Mouse (Mus musculus) left cerebral cortex, postnatal 25 days (tissue): Measurements from ENCODE around the gene Taar7a. TPM values are rescaled to one million over a fixed set of nuclear protein-coding genes. Genes with fewer than 3 reads are reported as not detected.

Source experiments
- DNase-seq, 2 experiments: peaks; one replicate each; pipeline ENCODE4 v3.0.0; 2022; ENCODE audit warnings: low spot score in 2 of 2, mixed read lengths in 1 of 2
- intact Hi-C: fragments of 180-260 bp; cut with DNase I; formaldehyde crosslinking; loops from one replicate; pipeline ENCODE4 v1.15.1; 2025
- total RNA-seq, 2 experiments: library from RNA; stranded (reverse); gene quantifications; 2 replicates each; pipeline ENCODE4 v1.2.3; 2021

The Taar7a gene
- total RNA-seq: not detected

DNA sequence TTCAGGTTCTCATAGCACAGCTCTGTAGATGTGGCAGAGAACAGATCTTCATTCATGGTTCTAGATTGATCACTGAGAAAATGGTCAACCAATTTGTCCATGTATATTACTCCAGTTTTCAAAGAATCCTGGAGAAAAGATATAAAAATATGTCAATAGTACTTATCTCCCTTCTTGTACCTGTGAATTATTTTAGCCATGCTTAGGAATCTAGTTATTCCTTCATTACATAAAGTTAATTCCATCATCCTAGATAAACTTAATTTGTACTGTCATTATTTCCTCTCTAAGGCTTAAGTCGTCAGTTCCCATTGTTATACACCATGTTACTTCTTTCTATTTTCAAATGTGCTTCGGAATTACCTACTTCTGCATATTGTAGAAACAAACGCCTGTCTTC, at the start of gene Taar7a:
Taar7a (minus strand) TSS at position 101 of the 400 bp plus-strand sequence.
- DNase-seq: no peak

DNA sequence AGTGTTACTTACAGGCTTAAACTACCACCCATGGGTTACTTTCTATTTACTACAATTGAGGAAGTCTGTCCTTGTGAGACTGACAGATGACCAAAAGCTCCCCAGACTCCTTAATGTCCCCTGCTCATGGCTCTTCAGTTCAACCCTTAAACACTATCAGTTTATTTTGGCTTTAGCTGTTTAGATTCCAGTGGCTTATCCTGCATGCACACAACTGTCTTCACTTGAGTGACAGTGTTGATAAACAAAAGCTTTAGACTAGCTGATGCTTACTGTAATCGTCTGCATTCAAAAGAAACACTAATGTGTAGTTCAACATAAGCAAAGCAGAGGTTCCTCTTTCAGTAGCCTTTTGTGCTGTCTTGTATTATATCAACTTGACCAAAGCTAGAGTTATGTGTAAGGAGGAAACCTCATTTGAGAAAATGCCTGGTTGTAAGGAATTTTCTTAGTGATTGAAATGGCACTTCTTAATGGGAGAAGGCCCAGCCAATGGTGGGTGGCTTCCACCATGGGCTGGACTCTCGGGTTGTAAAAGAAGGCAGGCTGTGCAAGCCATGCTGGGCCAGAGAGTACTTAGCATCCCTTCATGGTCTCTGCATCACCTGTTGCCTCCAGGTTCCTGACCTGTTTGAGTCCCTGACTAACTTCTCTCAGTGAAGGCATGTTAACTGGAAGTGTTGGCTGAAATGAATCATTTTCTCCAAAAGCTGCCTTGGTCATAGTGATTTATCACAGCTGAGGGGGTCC, 47.0 kb upstream of the Taar7a start:
- no peak for DNase-seq
- intact Hi-C loops: no loop called here

More for the DNA sequence above, at the start of gene Taar7a:
- intact Hi-C loops: no loop called here

DNA sequence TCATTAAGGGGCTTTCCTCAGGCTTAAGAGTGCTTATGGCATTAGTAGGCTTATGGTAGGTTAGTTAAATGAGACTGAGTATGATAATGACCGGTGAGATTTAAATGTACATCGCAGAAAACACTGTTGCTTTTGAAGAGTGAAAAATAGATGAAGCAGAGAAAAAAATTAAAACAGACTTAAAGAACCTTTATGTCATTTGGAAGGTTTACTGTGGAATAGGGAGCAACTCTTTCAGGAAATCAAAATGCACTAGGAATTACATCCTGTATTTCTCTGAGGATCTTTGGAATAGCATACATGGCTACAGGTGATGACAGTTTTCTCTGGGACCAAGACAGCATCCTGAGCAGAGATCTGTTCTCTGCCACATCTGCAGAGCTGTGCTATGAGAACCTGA, 44.0 kb upstream of the Taar7a start, which contains the start of gene Taar7e:
Taar7e (plus strand) TSS at position 301 of the 400 bp plus-strand sequence.
- intact Hi-C loops: no loop called here

DNA sequence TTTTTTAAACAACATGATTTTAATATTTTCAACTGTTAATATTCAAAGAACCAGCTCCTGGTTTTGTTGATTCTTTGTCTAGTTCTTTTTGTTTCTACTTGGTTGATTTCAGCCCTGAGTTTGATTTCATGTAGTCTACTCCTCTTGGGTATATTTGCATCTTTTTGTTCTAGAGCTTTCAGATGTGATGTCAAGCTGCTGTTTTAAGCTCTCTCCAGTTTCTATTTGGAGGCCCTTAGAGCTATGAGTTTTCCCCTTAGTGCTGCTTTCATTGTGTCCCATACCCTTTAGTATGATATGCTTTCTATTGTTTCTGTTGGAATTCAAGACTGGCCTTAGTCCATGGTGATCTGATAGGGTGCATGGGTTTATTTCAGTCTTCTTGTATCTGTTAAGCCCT, 38.1 kb upstream of the Taar7a start:
- no peak for DNase-seq
- intact Hi-C loops: no loop called here

More for the DNA sequence above, 44.0 kb upstream of the Taar7a start, which contains the start of gene Taar7e:
- no peak for DNase-seq

DNA sequence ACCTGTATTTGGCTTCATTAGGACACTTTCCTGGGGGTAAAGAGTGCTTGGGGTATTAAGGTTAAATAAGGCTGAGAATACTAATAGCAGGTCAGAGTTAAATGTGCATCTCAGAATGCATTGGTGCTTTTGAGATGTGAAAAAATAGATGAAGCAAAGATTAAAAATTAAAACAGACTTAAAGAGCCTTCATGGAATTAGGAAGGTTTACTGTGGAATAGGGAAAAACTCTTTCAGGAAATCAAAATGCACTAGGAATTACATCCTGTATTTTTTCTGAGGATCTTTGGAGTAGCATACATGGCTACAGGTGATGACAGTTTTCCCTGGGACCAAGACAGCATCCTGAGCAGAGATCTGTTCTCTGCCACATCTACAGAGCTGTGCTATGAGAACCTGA, 33.6 kb upstream of the Taar7a start, which contains the start of gene Taar7d:
Taar7d (plus strand) TSS at position 301 of the 400 bp plus-strand sequence.
- intact Hi-C loops: no loop called here
- DNase-seq: no peak

DNA sequence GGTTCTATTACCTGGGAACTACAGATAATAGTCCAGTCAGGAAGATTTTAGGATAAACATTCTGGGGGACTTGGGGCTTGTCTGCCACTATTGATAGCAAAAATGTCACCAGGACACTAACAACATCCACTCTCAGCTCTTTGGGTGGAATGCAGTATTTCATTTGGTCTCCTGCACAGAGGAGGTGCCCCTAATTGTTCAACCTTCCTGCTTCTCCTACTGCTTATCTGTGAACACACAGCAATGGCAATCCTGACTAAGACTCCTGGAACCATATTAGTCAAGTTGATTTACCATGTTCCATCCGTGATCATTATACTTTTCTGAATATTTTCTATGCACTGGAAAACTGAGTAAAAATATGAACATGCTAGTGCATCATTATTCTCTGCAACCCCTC, 14.9 kb upstream of the Taar7a start:
- DNase-seq: no peak

DNA sequence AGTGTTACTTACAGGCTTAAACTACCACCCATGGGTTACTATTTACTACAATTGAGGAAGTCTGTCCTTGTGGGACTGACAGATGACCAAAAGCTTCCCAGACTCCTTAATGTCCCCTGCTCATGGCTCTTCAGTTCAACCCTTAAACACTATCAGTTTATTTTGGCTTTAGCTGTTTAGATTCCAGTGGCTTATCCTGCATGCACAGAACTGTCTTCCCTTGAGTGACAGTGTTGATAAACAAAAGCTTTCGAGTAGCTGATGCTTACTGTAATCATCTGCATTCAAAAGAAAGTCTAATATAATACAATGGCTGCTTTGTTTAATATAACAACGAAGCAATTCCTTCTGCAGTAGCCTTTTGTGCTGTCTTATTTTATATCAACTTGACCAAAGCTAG, 13.8 kb upstream of the Taar7a start:
- DNase-seq: no peak
- intact Hi-C loops: no loop called here

More for the DNA sequence above, 14.9 kb upstream of the Taar7a start:
- intact Hi-C loops: no loop called here

DNA sequence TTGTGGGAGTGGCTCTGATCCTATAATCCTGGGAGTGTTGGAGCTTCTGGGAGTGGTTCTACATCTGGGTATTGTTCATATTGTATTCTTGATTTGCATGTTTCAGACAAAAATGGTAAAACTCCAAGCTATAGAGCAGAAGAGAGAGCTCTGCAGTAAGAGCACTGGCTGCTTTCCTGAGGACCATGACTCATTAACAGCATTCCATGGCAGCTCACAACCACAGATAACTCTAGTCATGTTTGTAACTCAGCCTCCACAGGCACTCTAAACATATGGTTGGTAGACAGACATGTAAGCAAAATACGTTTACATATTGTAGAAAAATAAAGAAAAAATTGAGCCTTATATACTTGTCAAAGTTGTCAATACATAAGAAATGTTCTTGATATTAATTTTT, 13.2 kb upstream of the Taar7a start:
- no peak for DNase-seq
- intact Hi-C loops: no loop called here

DNA sequence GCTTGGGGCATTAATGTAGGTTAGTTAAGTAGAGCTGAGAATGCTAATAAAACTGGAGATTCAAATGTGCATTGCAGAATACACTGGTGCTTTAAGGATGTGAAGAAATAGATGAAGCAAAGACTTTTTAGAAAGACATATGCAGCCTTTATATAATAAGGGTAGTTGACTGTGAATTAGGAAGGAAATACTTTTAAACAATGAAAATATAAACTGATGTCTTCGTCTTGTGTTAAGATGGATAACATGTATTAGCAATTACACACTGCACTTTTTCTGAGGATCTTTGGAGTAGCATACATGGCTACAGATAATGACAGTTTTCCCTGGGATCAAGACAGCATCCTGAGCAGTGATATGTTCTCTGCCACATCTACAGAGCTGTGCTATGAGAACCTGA, 6.4 kb upstream of the Taar7a start, which contains the start of gene Taar7b:
Taar7b (plus strand) TSS at position 301 of the 400 bp plus-strand sequence.
- intact Hi-C loops: no loop called here
- DNase-seq: no peak

DNA sequence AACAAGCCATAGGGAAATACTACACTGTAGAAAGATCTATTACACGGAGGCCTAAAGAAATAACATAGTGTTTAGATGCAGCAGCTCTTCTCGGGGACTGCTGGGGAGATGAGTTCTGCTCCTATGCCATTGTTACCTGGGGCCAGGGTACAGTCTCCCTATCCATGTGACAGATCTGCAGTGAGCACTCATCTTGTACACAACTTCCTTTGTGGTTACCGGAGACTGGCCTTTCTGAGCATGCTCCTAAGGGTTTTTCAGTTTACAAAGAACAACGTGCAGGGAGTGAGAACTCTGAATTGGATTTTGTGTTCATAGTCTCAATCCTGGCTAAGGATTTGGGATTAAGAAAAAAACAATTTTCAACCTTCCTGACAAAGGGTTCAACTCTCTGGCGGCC, 6.9 kb downstream of the Taar7a start:
- intact Hi-C loops: no loop called here
- DNase-seq: no peak

DNA sequence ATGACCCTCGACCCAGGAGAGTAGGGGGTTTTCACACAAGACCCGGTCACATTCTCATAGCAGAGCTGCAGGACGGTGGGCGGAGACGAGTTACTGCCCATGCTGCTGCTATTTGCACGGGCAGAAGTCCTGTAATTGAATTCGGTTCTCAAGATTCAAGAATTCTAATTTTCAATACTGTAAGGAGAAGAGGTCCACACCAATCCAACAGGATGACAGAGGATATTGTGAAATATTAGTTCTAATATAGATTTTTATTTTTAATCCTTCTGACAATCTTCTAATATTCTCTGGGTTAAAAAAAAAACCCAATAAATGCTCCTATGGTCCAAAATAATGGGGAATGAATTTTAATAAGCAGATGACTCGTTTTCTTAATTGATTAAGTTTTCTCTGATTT, 7.7 kb downstream of the Taar7a start, which contains the start of gene Taar6:
Taar6 (minus strand) TSS at position 101 of the 400 bp plus-strand sequence.
- DNase-seq: no peak
- intact Hi-C loops: no loop called here

DNA sequence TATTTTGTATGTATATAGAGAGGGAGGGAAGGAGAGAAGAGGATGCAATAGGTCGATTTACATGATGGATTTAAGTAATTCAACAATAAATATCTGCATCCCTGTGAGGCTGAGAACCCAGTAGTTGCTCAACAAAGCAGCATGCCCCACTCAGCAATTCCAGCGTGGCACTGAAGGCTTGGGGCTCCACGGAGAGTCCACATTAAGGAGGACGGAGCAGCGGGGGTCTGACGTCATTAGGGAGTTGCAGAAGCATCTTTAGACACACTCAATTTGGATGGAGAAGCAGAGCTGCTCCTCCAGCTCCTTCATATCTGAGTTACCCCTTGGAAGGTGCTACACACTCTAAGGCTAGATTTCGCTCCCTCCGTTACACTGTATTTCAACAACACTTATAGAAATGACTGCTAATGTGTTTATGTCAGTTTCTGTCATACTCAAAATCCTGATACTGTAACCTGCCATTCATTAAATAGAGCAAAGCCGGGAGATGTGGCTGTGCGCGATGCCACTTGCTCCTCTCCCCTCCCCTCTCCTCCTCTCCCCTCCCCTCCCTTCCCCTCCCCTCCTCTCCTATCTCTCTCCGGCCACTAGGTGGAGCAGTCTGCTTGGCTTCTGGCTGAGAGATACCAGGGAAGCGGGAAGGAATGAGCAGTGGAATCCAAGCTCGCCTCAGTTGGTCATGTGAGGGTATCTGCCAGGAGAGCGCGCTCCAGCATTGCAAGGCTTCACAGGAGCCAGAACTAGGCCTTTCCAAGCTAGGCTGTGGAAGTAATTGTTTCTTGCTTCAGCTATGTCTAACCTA, 14.2 kb downstream of the Taar7a start:
- intact Hi-C loops: loop anchor here (2.0 to 10.0 kb wide), 4 partner anchors 102 to 162 kb away; no protein-coding TSS in a partner anchor
- peak; percentile 79 to 81 for DNase-seq

DNA sequence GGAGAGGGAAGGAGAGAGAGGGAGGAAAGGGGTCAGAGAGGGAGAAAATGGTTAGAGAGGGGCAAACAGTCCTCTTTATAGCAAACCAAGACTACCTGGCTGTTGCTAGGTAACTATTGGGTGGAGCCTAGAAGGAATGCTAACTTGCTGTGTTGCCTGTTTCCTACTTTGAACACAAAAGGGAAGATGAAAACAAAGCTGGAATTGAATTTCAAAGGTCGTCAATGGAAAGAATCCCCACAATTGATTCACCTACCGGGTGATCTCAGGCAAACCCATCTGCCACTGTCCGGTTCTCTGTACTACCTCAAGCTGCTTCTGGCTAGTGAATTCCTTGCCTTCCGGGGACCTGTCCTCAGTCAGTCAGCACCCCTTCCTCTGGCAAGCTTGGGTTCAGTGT, 15.3 kb downstream of the Taar7a start:
- intact Hi-C loops: loop anchor here (2.0 to 10.0 kb wide), 4 partner anchors 103 to 161 kb away; no protein-coding TSS in a partner anchor
- DNase-seq: no peak

DNA sequence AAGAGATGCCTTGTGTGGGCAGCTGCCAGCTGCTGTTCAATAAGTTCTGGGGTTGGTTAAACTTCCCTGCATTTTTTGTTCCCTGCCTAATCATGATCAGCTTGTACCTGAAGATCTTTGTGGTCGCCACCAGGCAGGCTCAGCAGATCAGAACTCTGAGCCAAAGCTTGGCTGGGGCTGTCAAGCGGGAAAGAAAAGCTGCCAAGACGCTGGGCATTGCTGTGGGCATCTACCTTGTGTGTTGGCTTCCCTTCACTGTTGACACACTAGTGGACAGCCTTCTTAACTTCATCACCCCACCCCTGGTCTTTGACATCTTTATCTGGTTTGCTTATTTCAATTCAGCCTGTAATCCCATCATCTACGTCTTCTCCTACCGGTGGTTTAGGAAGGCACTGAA, 22.0 kb downstream of the Taar7a start:
- intact Hi-C loops: loop anchor here (10.0 kb wide), 1 partner anchor 144 kb away; no protein-coding TSS in a partner anchor
- no peak for DNase-seq

DNA sequence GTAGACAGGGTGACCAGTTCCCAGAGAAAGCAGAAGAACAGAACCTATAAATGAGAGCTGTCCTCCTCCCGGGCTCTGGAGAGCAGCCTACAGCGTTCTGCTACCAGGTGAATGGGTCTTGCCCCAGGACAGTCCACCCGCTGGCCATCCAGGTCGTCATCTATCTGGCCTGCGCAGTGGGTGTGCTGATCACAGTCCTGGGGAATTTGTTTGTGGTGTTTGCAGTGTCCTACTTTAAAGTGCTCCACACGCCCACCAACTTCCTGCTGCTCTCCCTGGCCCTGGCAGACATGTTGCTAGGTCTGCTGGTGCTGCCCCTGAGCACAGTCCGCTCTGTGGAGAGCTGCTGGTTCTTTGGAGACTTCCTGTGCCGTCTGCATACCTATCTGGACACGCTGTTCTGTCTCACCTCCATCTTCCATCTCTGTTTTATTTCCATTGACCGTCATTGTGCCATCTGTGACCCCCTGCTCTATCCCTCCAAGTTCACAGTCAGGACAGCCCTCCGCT, 22.6 kb downstream of the Taar7a start, which contains the start of gene Taar5:
Taar5 (plus strand) TSS at position 51 of the 510 bp plus-strand sequence.
- intact Hi-C loops: loop anchor here (10.0 kb wide), 1 partner anchor 144 kb away; no protein-coding TSS in a partner anchor
- DNase-seq: no peak

DNA sequence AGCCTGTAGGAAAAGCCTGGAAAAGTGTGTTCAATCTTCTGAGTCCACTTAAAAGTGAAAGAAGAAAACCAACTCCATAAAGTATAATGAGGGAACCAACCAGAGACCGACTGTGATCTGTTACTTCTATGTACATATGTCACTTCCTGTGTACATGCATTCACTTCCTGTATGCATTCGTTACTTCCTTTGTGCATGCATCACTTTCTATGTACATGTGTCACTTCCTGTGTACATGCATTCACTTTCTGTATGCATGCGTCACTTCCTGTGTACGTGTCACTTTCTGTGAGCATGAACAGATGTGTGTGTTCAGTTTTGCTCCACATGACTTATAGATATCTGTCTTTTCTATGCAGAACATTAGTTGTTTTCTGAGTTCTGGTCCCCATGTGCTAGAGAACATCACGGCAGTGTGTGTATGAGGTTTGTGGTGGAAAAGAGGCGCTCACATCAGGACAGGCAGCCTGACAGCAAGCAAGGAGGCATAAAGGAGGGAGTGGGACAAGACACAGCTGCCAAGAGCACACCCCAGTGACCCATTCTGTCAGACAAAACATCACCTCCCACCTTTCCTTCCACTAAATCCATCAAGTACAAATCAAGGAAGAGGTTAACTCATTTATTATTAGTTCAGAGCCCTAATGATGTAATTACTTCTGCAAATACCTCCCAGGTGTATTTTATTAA, 28.2 kb downstream of the Taar7a start:
- DNase-seq: no peak
- intact Hi-C loops: no loop called here

DNA sequence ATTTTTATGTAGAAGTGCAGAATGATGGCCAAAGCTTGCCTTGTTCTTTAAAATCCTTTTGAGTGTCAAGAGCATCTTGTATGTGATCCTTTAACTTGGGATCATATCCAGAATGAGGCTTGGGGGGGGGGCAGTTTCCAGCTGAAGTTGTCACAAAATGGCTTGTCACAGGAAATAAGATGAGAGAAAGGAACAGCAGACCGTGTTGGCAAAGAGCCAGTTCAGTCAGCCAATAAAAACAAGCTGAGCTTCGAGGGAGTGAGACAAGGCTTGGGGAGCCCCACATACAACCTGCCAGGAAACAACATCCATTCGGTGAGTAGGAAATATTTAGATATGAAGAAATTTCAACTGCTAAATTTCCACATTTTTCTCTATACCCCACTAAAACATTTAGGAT, 29.8 kb downstream of the Taar7a start:
- DNase-seq: no peak
- intact Hi-C loops: no loop called here

DNA sequence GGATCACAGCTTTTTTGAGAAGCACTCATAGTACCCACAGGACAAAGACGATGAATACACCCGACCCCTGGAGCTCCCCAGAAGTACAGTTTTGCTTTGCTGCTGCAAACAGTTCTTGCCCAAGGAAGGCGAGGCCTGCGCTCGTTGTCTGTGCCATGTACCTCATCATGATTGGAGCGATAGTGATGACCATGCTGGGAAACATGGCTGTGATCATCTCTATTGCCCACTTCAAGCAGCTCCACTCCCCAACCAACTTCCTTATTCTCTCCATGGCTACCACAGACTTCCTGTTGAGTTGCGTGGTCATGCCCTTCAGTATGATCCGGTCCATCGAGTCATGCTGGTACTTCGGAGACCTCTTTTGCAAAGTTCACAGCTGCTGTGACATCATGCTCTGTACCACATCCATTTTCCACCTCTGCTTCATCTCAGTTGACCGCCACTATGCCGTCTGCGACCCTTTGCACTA, 32.8 kb downstream of the Taar7a start, which contains the start of gene Taar4:
Taar4 (plus strand) TSS at position 51 of the 472 bp plus-strand sequence.
- no peak for DNase-seq
- intact Hi-C loops: no loop called here

DNA sequence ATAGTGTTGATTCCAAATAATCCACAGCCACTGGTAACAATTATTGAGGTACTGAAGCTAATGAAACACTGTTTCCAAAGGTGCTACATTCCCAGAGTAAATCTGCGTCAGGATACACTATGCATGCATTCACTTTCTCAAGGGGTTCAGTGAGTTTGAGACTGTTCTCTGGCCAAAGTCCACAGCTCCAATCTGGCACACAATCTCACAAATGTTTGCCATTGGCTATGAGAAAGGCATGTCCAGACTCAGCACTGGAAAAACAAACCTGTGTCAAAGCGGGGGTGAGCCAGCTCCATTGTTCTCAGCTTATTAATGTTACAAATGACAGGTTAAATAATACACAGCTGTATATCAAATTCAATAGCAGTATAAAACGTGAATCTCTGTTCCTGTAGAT, 34.2 kb downstream of the Taar7a start:
- intact Hi-C loops: no loop called here
- DNase-seq: no peak
